Mouse (Mus musculus) cerebellum, adult 2 months (tissue): ENCODE results near the gene Hsd3b4.
"Not testable (repeated sequence)": the region's sequence is repeated elsewhere in the genome, so short reads cannot be mapped to it uniquely, and the experiment has no call there.

Source experiments
- CTCF ChIP-seq: fragments of 200-500 bp; IDR thresholded peaks from 2 replicates; pipeline ENCODE4 v1.5.1; 2011; ENCODE audit warnings: low read depth, mild to moderate bottlenecking, control low read depth, low read length, moderate library complexity, borderline replicate concordance; ENCODE audit not compliant: insufficient read depth
- POLR2A ChIP-seq: fragments of 200-500 bp; IDR thresholded peaks from 2 replicates; pipeline ENCODE4 v1.6.1; 2011; ENCODE audit warnings: low read length, control low read depth, borderline replicate concordance; ENCODE audit not compliant: insufficient read depth

- not testable (repeated sequence) for TF ChIP-seq CTCF, POLR2A
Measured at GRCm38 (mm10) chr3:98524978-98525377, 14.7 kb upstream of the Hsd3b4 start.
